Mouse (Mus musculus): ENCODE results near the gene Fhdc1. TPM values are rescaled to one million over a fixed set of nuclear protein-coding genes. Genes with fewer than 3 reads are reported as not detected.

Fhdc1 gene
- polyA plus RNA-seq (2015; fragmentation: Nextera tagmentation; extraction: Ambion mirVana): 14.5 and 15.5 TPM in 2 replicates

DNA sequence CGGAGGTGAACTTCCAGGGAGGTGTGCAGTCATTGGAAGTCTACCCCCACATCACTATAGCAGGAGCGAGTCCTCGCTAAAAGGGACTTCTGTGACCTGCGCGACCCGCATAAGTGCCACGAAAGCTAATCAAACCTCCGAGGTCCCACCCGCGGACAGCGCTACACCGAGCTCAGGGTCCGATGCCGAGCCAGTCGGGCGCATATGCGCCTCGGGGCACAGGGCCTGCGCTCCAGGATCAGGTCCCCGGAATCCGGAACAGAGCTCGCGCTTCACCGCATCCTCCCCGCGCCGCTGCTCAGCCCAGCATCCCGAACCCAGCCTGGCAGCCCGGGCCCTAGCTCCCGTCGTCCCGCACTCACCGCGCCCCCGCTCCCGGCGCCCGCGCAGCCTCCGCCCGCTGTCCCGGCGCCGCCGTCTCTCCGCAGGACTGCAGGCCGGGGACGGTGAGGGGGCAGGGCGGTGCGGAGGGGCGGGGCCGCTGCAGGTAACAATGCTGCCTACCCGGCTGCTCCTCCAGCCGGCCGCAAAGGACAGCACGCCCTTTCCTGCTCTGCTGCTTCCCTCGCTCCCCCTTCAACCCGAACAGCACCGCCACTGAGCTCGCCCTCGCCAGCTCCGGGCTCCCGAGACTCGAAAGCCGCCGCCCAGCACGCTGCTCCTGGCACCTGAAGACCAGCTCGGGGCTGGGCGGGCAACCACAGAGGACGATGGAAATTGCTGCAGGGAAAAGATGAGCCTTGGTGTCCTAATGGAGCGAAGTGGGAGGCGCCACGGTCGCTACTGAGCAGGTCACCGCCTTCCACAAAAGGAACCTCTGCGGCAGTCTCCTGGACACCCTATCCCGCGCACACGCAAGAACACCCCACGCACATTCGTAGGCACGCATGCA is at the start of gene Fhdc1:
Gene Fhdc1, minus strand, starts transcription at position 424 of the 892 bp plus-strand sequence.
- ATAC-seq (ENCODE audit: low read depth): peak; percentile 76
- Histone ChIP-seq H3K27me3 (ENCODE audit: control insufficient read depth, insufficient read depth, low read depth, low read length) (peaks cover 7% of the 10 kb centered on the region; the same call in 1 of the 2 replicates), H3K4me3 (ENCODE audit: low read length) (peak within 1 kb of the TSS; percentile 71), H3K27ac (ENCODE audit: low read length) (peak within 1 kb of the TSS; percentile 81), H3K4me1 (replicated peaks; ENCODE audit: control insufficient read depth, insufficient read depth, low read length) (peaks cover 14% of the 10 kb centered on the region), H3K36me3 (ENCODE audit: control insufficient read depth, insufficient read depth, low read length) (no peaks in the 10 kb centered on the region), H3K9me3 (ENCODE audit: control insufficient read depth, low read length) (no peaks in the 10 kb centered on the region), H3K9ac (ENCODE audit: low read length) (peak within 1 kb of the TSS; percentile 79), H3K4me2 (ENCODE audit: low read depth, low read length) (peak within 1 kb of the TSS; percentile 99)
- under 1% methylated on average over 80 of the region's 82 CpGs for WGBS

DNA sequence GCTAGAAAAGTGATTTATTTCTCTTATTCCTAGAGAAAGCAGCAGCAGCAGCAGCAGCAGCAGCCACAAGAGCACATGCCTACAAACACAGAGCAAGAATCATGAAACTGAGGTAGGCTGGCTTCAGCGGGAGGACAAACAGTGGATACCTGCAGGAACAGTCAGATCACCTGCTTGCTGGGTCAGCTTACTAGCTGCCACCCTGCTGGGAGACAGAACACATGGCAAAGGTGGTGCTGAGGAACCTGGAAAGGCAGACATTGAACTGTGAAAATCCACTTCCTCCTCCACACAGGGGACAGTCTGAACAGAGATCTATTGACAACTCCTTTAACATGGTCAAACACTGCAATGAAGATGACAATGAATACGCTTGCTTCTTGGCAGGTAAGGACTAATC is 48.8 kb upstream of the Fhdc1 start:
- peaks cover 4% of the 10 kb centered on the region; the same call in 1 of the 2 replicates for H3K36me3 ChIP-seq (ENCODE audit: control insufficient read depth, insufficient read depth, low read length)
- H3K4me1 ChIP-seq (replicated peaks; ENCODE audit: control insufficient read depth, insufficient read depth, low read length): no peaks in the 10 kb centered on the region
- H3K27me3 ChIP-seq (ENCODE audit: control insufficient read depth, insufficient read depth, low read depth, low read length): no peaks in the 10 kb centered on the region
- no peaks in the 10 kb centered on the region for H3K9me3 ChIP-seq (ENCODE audit: control insufficient read depth, low read length)
- no peak overlapping the region for H3K9ac ChIP-seq (ENCODE audit: low read length)
- H3K4me2 ChIP-seq (ENCODE audit: low read depth, low read length): no peak overlapping the region
- ATAC-seq (ENCODE audit: low read depth): no peak
- H3K27ac ChIP-seq (ENCODE audit: low read length): no peak overlapping the region
- WGBS: 71% methylated on average over 2 of the region's 2 CpGs
- no peak overlapping the region for H3K4me3 ChIP-seq (ENCODE audit: low read length)

DNA sequence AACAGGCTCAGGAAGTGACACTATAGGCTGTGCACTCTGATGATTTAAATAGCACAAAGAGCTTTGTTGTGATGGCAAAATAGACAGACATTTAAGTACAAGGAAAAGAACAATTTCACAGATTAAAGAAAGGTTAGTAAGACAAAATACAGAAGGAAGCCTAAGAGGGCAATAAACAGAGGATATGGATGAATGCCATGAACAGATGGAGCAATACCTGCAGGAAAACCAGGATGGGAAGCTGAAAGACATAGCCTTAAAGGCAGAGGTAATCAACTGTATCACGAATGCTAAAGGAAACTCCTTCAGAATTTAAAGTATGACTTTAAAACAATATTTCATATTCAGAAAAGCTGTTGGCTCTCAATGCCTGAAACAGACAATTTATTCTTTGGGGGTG is 44.7 kb upstream of the Fhdc1 start:
- no peak for ATAC-seq (ENCODE audit: low read depth)
- H3K36me3 ChIP-seq (ENCODE audit: control insufficient read depth, insufficient read depth, low read length): peaks cover 4% of the 10 kb centered on the region; the same call in 1 of the 2 replicates

DNA sequence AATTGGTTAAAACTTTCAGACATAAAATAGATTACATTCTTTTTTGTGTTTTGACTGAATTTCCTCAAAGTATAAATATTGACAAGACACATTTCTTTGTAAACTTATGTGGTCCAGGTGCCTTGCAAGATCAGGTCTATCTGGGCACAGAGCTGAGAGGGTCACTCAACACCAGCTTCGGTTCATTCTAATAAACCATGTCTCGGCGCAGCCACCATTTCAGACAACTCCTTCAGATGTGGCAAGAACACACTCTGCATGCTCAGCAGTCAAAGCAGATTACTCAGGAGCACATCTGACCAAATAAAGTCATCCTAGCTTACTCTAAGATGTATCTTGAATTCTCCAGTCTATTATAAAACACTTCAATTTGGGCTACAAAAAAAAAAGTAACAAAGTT is 35.9 kb upstream of the Fhdc1 start:
- WGBS: 53% methylated on average over 3 of the region's 3 CpGs
- H3K9me3 ChIP-seq (ENCODE audit: control insufficient read depth, low read length): no peaks in the 10 kb centered on the region
- peak; percentile 52; the same call in 1 of the 2 replicates for ATAC-seq (ENCODE audit: low read depth)

More for the DNA sequence above, 44.7 kb upstream of the Fhdc1 start:
- Histone ChIP-seq H3K4me2 (ENCODE audit: low read depth, low read length) (no peak overlapping the region), H3K27me3 (ENCODE audit: control insufficient read depth, insufficient read depth, low read depth, low read length) (no peaks in the 10 kb centered on the region), H3K27ac (ENCODE audit: low read length) (no peak overlapping the region), H3K4me1 (replicated peaks; ENCODE audit: control insufficient read depth, insufficient read depth, low read length) (no peaks in the 10 kb centered on the region), H3K9ac (ENCODE audit: low read length) (no peak overlapping the region), H3K4me3 (ENCODE audit: low read length) (no peak overlapping the region), H3K9me3 (ENCODE audit: control insufficient read depth, low read length) (no peaks in the 10 kb centered on the region)
- WGBS: 61% methylated on average over 1 of the region's 1 CpGs

DNA sequence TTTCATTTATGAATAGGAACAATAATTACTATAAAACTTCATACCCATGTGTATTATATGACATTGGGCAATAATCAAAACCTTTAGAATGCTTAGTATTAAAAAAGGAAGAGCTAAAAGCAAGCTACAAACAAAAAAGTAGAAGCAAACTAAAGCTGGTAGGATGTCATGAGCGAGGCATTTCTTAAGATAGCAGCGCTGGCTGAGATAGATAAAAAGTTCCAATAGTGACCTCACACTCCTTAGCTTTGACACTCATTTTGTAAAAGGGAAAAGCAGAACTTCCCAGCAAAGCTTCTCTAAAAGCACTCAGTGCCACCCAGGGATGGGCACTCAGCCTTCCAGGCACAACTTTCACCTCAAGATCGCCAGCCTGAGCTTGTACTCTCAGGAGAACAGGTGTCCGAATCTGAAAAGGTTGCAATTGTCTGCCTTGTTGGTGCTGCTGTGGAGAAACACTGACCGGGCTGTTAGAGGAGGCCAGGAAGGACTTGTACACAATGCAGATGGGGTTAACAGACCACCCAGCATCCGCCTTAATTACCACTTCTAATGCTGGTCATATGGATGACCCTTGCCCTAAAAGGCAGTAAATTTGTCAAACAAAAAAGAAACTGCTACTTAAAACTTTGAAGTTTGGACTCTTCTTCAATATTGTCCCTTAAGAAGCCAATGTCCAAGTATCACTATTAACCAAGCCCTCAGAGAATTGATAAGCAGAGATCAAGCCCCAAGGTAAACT is 32.7 kb upstream of the Fhdc1 start:
- H3K27me3 ChIP-seq (ENCODE audit: control insufficient read depth, insufficient read depth, low read depth, low read length): no peaks in the 10 kb centered on the region
- H3K4me1 ChIP-seq (replicated peaks; ENCODE audit: control insufficient read depth, insufficient read depth, low read length): no peaks in the 10 kb centered on the region
- no peaks in the 10 kb centered on the region; the same call in 1 of the 2 replicates for H3K36me3 ChIP-seq (ENCODE audit: control insufficient read depth, insufficient read depth, low read length)
- no peak overlapping the region for H3K27ac ChIP-seq (ENCODE audit: low read length)
- H3K4me3 ChIP-seq (ENCODE audit: low read length): no peak overlapping the region
- no peak overlapping the region for H3K4me2 ChIP-seq (ENCODE audit: low read depth, low read length)
- no peak for ATAC-seq (ENCODE audit: low read depth)
- H3K9me3 ChIP-seq (ENCODE audit: control insufficient read depth, low read length): no peaks in the 10 kb centered on the region
- H3K9ac ChIP-seq (ENCODE audit: low read length): no peak overlapping the region
- 63% methylated on average over 6 of the region's 6 CpGs for WGBS

More for the DNA sequence above, 35.9 kb upstream of the Fhdc1 start:
- Histone ChIP-seq H3K27ac (ENCODE audit: low read length) (no peak overlapping the region), H3K9ac (ENCODE audit: low read length) (no peak overlapping the region), H3K4me3 (ENCODE audit: low read length) (no peak overlapping the region), H3K27me3 (ENCODE audit: control insufficient read depth, insufficient read depth, low read depth, low read length) (no peaks in the 10 kb centered on the region), H3K36me3 (ENCODE audit: control insufficient read depth, insufficient read depth, low read length) (no peaks in the 10 kb centered on the region; the same call in 1 of the 2 replicates), H3K4me2 (ENCODE audit: low read depth, low read length) (no peak overlapping the region), H3K4me1 (replicated peaks; ENCODE audit: control insufficient read depth, insufficient read depth, low read length) (no peaks in the 10 kb centered on the region)

DNA sequence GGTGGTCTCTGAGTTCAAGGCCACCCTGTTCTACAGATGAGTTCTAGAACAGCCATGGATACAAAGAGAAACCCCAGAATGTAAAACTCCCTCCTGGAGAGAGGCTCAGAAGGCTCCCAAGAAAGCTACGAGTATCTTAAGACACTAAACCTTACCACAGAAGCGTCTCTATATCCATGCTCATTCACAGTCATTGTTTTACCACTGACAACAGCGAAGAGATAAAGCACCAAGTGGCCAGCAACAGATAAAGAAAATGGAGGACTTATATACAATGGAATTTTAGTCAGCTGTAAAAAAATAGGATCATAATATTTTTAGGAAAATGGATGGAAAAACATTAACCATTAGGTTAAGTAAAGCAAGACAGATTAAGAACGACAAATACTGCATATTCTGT is 25.0 kb upstream of the Fhdc1 start:
- Histone ChIP-seq H3K4me1 (replicated peaks; ENCODE audit: control insufficient read depth, insufficient read depth, low read length) (peaks cover 7% of the 10 kb centered on the region; the same call in 1 of the 2 replicates), H3K27me3 (ENCODE audit: control insufficient read depth, insufficient read depth, low read depth, low read length) (no peaks in the 10 kb centered on the region), H3K4me3 (ENCODE audit: low read length) (no peak overlapping the region), H3K4me2 (ENCODE audit: low read depth, low read length) (no peak overlapping the region), H3K36me3 (ENCODE audit: control insufficient read depth, insufficient read depth, low read length) (peaks cover 4% of the 10 kb centered on the region; the same call in 1 of the 2 replicates), H3K9ac (ENCODE audit: low read length) (no peak overlapping the region), H3K27ac (ENCODE audit: low read length) (no peak overlapping the region), H3K9me3 (ENCODE audit: control insufficient read depth, low read length) (no peaks in the 10 kb centered on the region)
- 80% methylated on average over 4 of the region's 4 CpGs for WGBS
- ATAC-seq (ENCODE audit: low read depth): no peak

DNA sequence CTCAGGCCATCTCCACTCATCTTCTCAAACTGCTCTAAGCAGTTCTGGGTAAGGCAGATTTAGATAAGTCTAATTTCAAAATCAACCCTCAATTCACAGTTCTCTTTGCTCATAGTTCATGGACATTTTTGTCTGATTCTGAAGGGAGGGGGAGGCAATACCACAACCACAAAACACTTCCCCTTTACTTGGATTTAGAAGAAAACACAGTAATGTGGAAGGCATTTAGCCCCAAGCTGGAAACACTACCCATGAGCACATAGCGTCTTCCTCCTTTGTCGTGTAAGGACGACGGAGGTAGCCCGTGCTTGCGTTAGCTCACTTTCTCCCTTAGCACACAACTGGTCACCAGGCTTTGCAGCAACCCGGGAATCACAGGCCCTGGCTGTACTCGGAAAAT is 24.1 kb upstream of the Fhdc1 start:
- 86% methylated on average over 8 of the region's 8 CpGs for WGBS
- ATAC-seq (ENCODE audit: low read depth): no peak
- H3K4me3 ChIP-seq (ENCODE audit: low read length): no peak overlapping the region
- no peak overlapping the region for H3K9ac ChIP-seq (ENCODE audit: low read length)
- no peaks in the 10 kb centered on the region for H3K27me3 ChIP-seq (ENCODE audit: control insufficient read depth, insufficient read depth, low read depth, low read length)
- H3K9me3 ChIP-seq (ENCODE audit: control insufficient read depth, low read length): no peaks in the 10 kb centered on the region
- peaks cover 4% of the 10 kb centered on the region; the same call in 1 of the 2 replicates for H3K36me3 ChIP-seq (ENCODE audit: control insufficient read depth, insufficient read depth, low read length)
- H3K4me1 ChIP-seq (replicated peaks; ENCODE audit: control insufficient read depth, insufficient read depth, low read length): peaks cover 7% of the 10 kb centered on the region; the same call in 1 of the 2 replicates
- H3K4me2 ChIP-seq (ENCODE audit: low read depth, low read length): no peak overlapping the region
- H3K27ac ChIP-seq (ENCODE audit: low read length): no peak overlapping the region

DNA sequence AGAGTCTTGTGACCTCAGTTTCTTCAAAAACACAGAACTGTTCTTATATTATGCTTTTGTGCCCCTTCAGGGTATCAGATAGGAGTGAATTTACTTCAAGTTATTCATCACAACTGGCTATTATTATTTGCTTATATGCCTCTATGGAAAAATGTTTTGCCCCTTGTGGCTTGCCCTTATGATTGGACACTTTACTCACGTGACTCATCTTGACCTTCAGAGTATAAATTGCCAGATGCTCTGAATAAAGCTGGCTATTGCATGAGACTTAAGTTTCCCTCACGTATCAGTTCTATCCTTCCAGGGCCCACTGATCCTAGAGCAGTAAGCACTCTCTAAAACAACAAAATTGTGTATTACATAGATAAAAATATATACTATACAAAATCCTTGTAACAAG is 21.9 kb upstream of the Fhdc1 start:
- H3K36me3 ChIP-seq (ENCODE audit: control insufficient read depth, insufficient read depth, low read length): peaks cover 4% of the 10 kb centered on the region; the same call in 1 of the 2 replicates
- no peaks in the 10 kb centered on the region for H3K27me3 ChIP-seq (ENCODE audit: control insufficient read depth, insufficient read depth, low read depth, low read length)
- WGBS: 82% methylated on average over 2 of the region's 2 CpGs
- ATAC-seq (ENCODE audit: low read depth): no peak
- no peak overlapping the region for H3K4me3 ChIP-seq (ENCODE audit: low read length)
- no peak overlapping the region for H3K9ac ChIP-seq (ENCODE audit: low read length)
- peaks cover 7% of the 10 kb centered on the region; the same call in 1 of the 2 replicates for H3K4me1 ChIP-seq (replicated peaks; ENCODE audit: control insufficient read depth, insufficient read depth, low read length)
- no peak overlapping the region for H3K4me2 ChIP-seq (ENCODE audit: low read depth, low read length)
- no peaks in the 10 kb centered on the region for H3K9me3 ChIP-seq (ENCODE audit: control insufficient read depth, low read length)
- H3K27ac ChIP-seq (ENCODE audit: low read length): no peak overlapping the region

DNA sequence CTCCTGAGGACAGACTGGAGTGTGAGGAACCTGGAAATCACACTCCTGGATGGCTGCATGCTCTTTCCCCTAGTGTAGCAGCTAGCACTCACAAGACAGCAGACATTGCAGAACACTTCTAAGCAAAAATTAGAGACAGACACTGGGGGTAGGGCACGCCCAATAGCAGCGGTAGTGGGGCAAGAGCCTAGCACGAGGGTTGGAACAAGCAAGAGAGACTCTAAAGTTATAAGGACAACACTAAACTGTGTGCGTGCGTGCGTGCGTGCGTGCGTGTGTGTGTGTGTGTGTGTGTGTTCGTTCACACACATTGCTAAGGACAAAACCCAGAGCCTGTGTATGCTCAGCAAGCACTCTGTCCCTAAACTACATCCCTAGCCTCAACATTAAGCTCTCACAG is 20.3 kb upstream of the Fhdc1 start:
- Histone ChIP-seq H3K4me3 (ENCODE audit: low read length) (no peak overlapping the region), H3K9ac (ENCODE audit: low read length) (no peak overlapping the region), H3K9me3 (ENCODE audit: control insufficient read depth, low read length) (no peaks in the 10 kb centered on the region), H3K27ac (ENCODE audit: low read length) (no peak overlapping the region), H3K27me3 (ENCODE audit: control insufficient read depth, insufficient read depth, low read depth, low read length) (no peaks in the 10 kb centered on the region), H3K36me3 (ENCODE audit: control insufficient read depth, insufficient read depth, low read length) (peaks cover 9% of the 10 kb centered on the region), H3K4me1 (replicated peaks; ENCODE audit: control insufficient read depth, insufficient read depth, low read length) (peaks cover 7% of the 10 kb centered on the region; the same call in 1 of the 2 replicates), H3K4me2 (ENCODE audit: low read depth, low read length) (no peak overlapping the region)
- WGBS: 73% methylated on average over 10 of the region's 10 CpGs
- ATAC-seq (ENCODE audit: low read depth): no peak

Data from lung, embryonic 16.5 days (tissue).